Mouse (Mus musculus) bone marrow macrophage, adult 2 months (primary cell): ENCODE results near the gene Ndufs8.

Experiments used
- CTCF ChIP-seq: IDR thresholded peaks from 2 replicates; pipeline ENCODE4 v1.5.1; 2012; ENCODE audit warnings: low read depth, mild to moderate bottlenecking, low read length, moderate library complexity
- POLR2A ChIP-seq: IDR thresholded peaks from 2 replicates; pipeline ENCODE4 v1.6.1; 2012; ENCODE audit warnings: mild to moderate bottlenecking, low read depth, low read length, borderline replicate concordance

- TF ChIP-seq CTCF (no peak), POLR2A (no peak)
Measured at GRCm38 (mm10) chr19:3919928-3920327, 7.4 kb upstream of the Ndufs8 start.
